Mouse (Mus musculus) adipose tissue, adult 10 weeks (tissue): Measurements from ENCODE around the gene Ppp1r16b. TPM values are rescaled to one million over a fixed set of nuclear protein-coding genes. Genes with fewer than 3 reads are reported as not detected.

Experiments used
- polyA plus RNA-seq: library from polyadenylated mRNA; stranded (reverse); fragments of 350-450 nt; fragmentation: Illumina TruSeq; extraction: RNeasy Lipid Tissue Mini Kit (QIAGEN cat#74804); gene quantifications from one replicate; pipeline ENCODE4 v1.2.3, GENCODE M21; 2014; ENCODE audit warnings: low read depth, low replicate concordance

The Ppp1r16b gene
- polyA plus RNA-seq, result 3.1 TPM

GRCm38 (mm10) chr2:158665098-158665497, at the start of gene Ppp1r16b:
TSS of gene Ppp1r16b (plus strand) at chr2:158665398.

DNA sequence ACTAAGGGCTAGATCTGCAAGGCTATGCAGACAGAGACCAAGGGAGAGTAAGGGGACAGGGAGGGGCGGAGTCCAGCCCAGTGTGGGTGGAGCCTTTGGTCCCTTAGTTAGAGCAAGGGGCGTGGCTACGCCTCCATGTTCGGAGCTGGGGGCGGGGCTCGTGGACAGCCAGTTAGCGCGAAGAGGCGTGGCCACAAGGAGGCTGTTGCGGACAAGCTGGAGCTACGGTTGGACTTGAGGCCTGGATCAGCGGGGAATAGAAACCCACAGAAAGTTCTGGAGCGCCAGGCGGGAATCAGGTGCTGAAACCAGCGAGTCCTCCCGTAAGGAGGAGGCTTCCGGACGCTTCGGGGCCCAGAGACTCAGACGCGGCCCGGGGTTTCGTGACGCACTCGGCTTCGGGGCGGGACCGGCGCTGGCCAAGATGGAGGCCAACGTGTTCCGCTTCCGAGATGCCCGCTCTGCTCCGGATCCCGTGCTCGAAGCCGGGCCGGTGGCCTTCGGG, 40.4 kb upstream of the Ppp1r16b start, which contains the start of gene Actr5:
Gene Actr5 (plus strand): TSS at position 171 of the 505 bp plus-strand sequence.

DNA sequence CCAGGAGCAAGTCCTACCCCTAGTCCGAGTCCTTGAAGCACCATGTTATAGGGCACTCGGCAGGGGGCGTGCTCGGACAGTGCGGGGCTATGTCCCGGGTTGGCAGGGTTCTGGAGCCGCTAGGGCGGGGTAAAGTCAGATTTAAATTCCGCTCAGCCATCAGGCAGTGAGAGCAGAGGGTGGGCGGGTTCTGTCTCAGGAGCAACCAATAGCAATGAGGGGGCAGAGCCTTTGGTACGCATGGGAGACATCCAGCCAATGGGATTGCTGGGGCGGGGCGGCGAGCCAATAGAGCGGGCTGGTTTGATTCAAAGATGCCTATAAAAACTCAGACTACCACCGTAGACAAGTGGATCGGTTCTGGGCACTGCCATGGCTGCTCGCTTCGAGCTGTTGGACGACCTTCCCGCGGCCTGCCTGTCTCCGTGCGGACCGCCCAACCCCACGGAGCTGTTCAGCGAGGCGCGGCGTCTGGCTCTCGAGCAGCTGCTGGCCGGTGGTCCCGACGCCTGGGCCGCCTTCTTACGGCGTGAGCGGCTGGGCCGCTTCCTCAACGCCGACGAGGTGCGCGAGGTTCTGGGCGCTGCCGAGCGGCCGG, 102.6 kb downstream of the Ppp1r16b start, which contains the start of gene Fam83d:
Gene Fam83d (plus strand): TSS at position 352 of the 598 bp plus-strand sequence.

GRCm38 (mm10) chr2:158794494-158795004, 129.4 kb downstream of the Ppp1r16b start, which contains the start of gene Dhx35:
TSS of gene Dhx35 (plus strand) at chr2:158794807.

Other genes starting within 250 kb of the Ppp1r16b start
- 220 TPM for gene Adig, start 162.8 kb upstream of the Ppp1r16b start, polyA plus RNA-seq
- 4.1 TPM for gene Arhgap40, start 152.6 kb upstream of the Ppp1r16b start, polyA plus RNA-seq
- gene Slc32a1, start 54.6 kb upstream of the Ppp1r16b start, polyA plus RNA-seq, result not detected
- gene Actr5, start 40.5 kb upstream of the Ppp1r16b start, polyA plus RNA-seq, result 9.0 TPM
- gene Fam83d, start 102.7 kb downstream of the Ppp1r16b start, polyA plus RNA-seq, result 4.5 TPM
- 7.4 TPM for gene Dhx35, start 129.4 kb downstream of the Ppp1r16b start, polyA plus RNA-seq